Mouse (Mus musculus) hindbrain, embryonic 11.5 days (tissue): ENCODE measurements around the gene Mdh1. TPM values are rescaled to one million over a fixed set of nuclear protein-coding genes. Genes with fewer than 3 reads are reported as not detected.

Experiments
- ATAC-seq: fragments of 200-750 bp; cut with Nextera tagmentation; 2 replicates; pipeline ENCODE4 v1.8.0; 2017; ENCODE audit warnings: mild to moderate bottlenecking, moderate TSS enrichment, moderate library complexity; ENCODE audit not compliant: low FRiP score
- DNase-seq: peaks from one replicate; pipeline ENCODE4 v3.0.0-alpha.2; 2015; ENCODE audit warnings: low spot score
- H3K27ac ChIP-seq: fragments of 300-500 bp; sonication (generic); 2 replicates; pipeline ENCODE4 v1.5.1; 2014; ENCODE audit warnings: mild to moderate bottlenecking, low read depth, low read length
- H3K27me3 ChIP-seq: fragments of 300-500 bp; sonication (generic); 2 replicates; pipeline ENCODE4 v1.6.1; 2014; ENCODE audit warnings: mild to moderate bottlenecking, low read length, moderate library complexity, mixed read lengths; ENCODE audit not compliant: control insufficient read depth, insufficient read depth
- H3K36me3 ChIP-seq: fragments of 300-500 bp; sonication (generic); 2 replicates; pipeline ENCODE4 v1.6.1; 2014; ENCODE audit warnings: mild to moderate bottlenecking, low read length, moderate library complexity, mixed read lengths; ENCODE audit not compliant: control insufficient read depth, insufficient read depth
- H3K4me1 ChIP-seq: fragments of 300-500 bp; sonication (generic); replicated peaks from 2 replicates; pipeline ENCODE4 v1.6.1; 2014; ENCODE audit warnings: low read length, mixed read lengths; ENCODE audit not compliant: control insufficient read depth, insufficient read depth
- H3K4me2 ChIP-seq: fragments of 300-500 bp; sonication (generic); replicated peaks from 2 replicates; pipeline ENCODE4 v1.6.1; 2014; ENCODE audit warnings: mild to moderate bottlenecking, low read depth, low read length
- H3K4me3 ChIP-seq: fragments of 300-500 bp; sonication (generic); 2 replicates; pipeline ENCODE4 v1.5.1; 2014; ENCODE audit warnings: low read depth, low read length
- H3K9ac ChIP-seq: fragments of 300-500 bp; sonication (generic); 2 replicates; pipeline ENCODE4 v1.6.1; 2014; ENCODE audit warnings: low read depth, low read length
- H3K9me3 ChIP-seq: fragments of 300-500 bp; sonication (generic); 2 replicates; pipeline ENCODE4 v1.6.1; 2016; ENCODE audit warnings: low read length; ENCODE audit not compliant: control insufficient read depth
- WGBS: fragments of 180-500 bp; shearing (Covaris S2); extraction: QIAGEN DNeasy Blood & Tissue Kit; methylation state at CpG from one replicate; pipeline ENCODE4 v1.1.7; 2014; 5-methylcytosine and 5-hydroxymethylcytosine counted together
- polyA plus RNA-seq: library from polyadenylated mRNA; unstranded; fragments of >200 nt; fragmentation: Nextera tagmentation; extraction: Ambion mirVana; gene quantifications from 2 replicates; pipeline ENCODE4 v1.2.1, GENCODE M21; 2014

Gene Mdh1
- polyA plus RNA-seq = 428 and 430 TPM in 2 replicates

GRCm38 (mm10) chr11:21571700-21572381 is at the start of gene Mdh1, which contains the start of gene Wdpcp:
TSS of gene Mdh1 (minus strand) at chr11:21572367.
TSS of gene Wdpcp (plus strand) at chr11:21572235.
- ATAC-seq (peak; percentile 99), DNase-seq (peak; percentile 94)
- H3K9me3 ChIP-seq = no peaks in the 10 kb centered on the region
- no peaks in the 10 kb centered on the region for H3K36me3 ChIP-seq
- H3K27ac ChIP-seq = peak within 1 kb of the TSS; percentile 55; the same call in 1 of the 2 replicates
- peak within 1 kb of the TSS; percentile 60 for H3K9ac ChIP-seq
- no peaks in the 10 kb centered on the region for H3K4me1 ChIP-seq
- WGBS = under 1% methylated on average over 42 of the region's 42 CpGs
- H3K4me3 ChIP-seq = peak within 1 kb of the TSS; percentile 55
- H3K4me2 ChIP-seq = peak within 1 kb of the TSS; percentile 55
- H3K27me3 ChIP-seq = no peaks in the 10 kb centered on the region

GRCm38 (mm10) chr11:21615915-21616314 is 43.7 kb upstream of the Mdh1 start:
- ATAC-seq = no peak
- no peaks in the 10 kb centered on the region for H3K4me1 ChIP-seq
- H3K4me2 ChIP-seq = no peak overlapping the region
- no peak for DNase-seq
- no peaks in the 10 kb centered on the region for H3K9me3 ChIP-seq
- no peaks in the 10 kb centered on the region for H3K36me3 ChIP-seq
- no peaks in the 10 kb centered on the region for H3K27me3 ChIP-seq
- no peak overlapping the region for H3K27ac ChIP-seq
- H3K4me3 ChIP-seq = no peak overlapping the region
- H3K9ac ChIP-seq = no peak overlapping the region

- no peak overlapping the region for H3K27ac ChIP-seq
- H3K4me1 ChIP-seq = no peaks in the 10 kb centered on the region
- H3K9ac ChIP-seq = no peak overlapping the region
- no peaks in the 10 kb centered on the region for H3K36me3 ChIP-seq
- no peak overlapping the region for H3K4me2 ChIP-seq
- no peak overlapping the region for H3K4me3 ChIP-seq
- WGBS = 75% methylated on average over 5 of the region's 5 CpGs
- H3K9me3 ChIP-seq = no peaks in the 10 kb centered on the region
- H3K27me3 ChIP-seq = no peaks in the 10 kb centered on the region
- ATAC-seq (no peak), DNase-seq (no peak)
These were observed 30.3 kb upstream of the Mdh1 start for GRCm38 (mm10) chr11:21602497-21602896.

- DNase-seq (no peak), ATAC-seq (no peak)
- WGBS = 68% methylated on average over 1 of the region's 1 CpGs
- Histone ChIP-seq H3K27me3 (no peaks in the 10 kb centered on the region), H3K27ac (no peak overlapping the region), H3K9me3 (no peaks in the 10 kb centered on the region), H3K4me1 (no peaks in the 10 kb centered on the region), H3K4me2 (no peak overlapping the region), H3K36me3 (no peaks in the 10 kb centered on the region), H3K9ac (no peak overlapping the region), H3K4me3 (no peak overlapping the region)
These were observed 11.1 kb upstream of the Mdh1 start for GRCm38 (mm10) chr11:21583286-21583685.

DNA sequence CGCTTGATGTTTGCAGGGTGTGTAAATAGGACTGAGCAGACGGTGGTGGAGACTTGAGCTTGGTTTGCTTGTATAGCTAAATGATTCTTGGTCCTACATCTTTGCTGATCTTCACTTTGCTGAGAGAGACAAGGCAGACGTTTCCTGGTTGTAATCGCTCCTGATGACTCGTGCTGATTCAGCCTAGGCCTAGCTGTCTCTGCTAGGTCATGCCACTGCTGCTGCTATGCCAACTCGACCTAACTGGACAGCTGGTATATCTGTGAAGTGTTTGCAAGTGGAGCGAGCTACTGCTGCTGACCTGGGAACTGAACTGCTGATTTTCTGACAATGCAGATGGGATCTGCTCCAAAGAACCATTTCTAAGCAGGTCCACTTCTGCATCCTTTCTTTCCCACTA is 9.3 kb upstream of the Mdh1 start:
- H3K4me1 ChIP-seq = no peaks in the 10 kb centered on the region
- no peak overlapping the region for H3K9ac ChIP-seq
- DNase-seq = no peak
- no peak for ATAC-seq
- no peak overlapping the region for H3K4me3 ChIP-seq
- H3K36me3 ChIP-seq = no peaks in the 10 kb centered on the region
- 80% methylated on average over 7 of the region's 7 CpGs for WGBS
- no peak overlapping the region for H3K27ac ChIP-seq
- H3K4me2 ChIP-seq = no peak overlapping the region
- no peaks in the 10 kb centered on the region for H3K27me3 ChIP-seq
- no peaks in the 10 kb centered on the region for H3K9me3 ChIP-seq

DNA sequence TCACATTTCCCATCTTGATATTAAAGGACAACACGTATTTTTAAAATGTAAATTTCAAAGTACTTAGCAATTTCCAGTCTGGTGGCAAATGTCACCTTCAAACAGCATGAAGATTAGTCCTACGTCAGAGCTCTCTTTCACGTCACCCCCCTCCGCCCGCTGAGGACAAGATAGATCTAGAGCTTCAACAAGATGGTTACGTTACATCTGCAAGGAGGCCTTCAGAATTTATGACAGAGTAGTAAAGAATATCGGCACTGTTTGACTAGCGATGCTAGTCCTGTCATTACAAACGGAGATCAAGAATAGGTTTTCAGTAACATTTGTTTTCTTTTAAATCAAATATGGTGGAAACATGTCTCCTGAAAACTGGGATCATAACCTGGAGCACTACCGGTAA is 1.2 kb downstream of the Mdh1 start:
- H3K4me3 ChIP-seq = peak overlapping the region; percentile 55
- no peaks in the 10 kb centered on the region for H3K4me1 ChIP-seq
- 10% methylated on average over 10 of the region's 10 CpGs for WGBS
- no peak overlapping the region for H3K27ac ChIP-seq
- no peaks in the 10 kb centered on the region for H3K27me3 ChIP-seq
- H3K36me3 ChIP-seq = no peaks in the 10 kb centered on the region
- H3K9me3 ChIP-seq = no peaks in the 10 kb centered on the region
- H3K9ac ChIP-seq = peak overlapping the region; percentile 60
- ATAC-seq = no peak
- DNase-seq = peak; percentile 27
- H3K4me2 ChIP-seq = peak overlapping the region; percentile 55

DNA sequence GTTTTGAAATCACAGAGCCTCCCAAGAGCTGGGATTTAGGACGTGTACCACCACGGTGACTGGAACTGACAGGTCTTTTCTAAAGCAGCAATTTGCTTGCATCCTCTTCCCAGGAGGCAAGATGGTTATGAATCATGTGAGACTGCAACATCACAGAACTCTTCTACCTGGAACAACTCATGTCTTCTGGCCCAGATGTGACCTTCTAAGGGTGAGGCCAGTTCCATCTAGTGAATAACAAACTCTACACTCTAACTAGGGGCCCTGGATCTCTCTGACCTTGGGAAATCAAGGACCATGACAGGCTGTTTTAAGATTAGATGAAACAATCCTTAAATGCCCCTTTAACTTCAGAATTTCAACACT is 2.1 kb downstream of the Mdh1 start:
- Histone ChIP-seq H3K9ac (no peak overlapping the region), H3K9me3 (no peaks in the 10 kb centered on the region), H3K4me3 (no peak overlapping the region), H3K4me2 (no peak overlapping the region), H3K27me3 (no peaks in the 10 kb centered on the region), H3K36me3 (no peaks in the 10 kb centered on the region), H3K4me1 (no peaks in the 10 kb centered on the region), H3K27ac (no peak overlapping the region)
- ATAC-seq (no peak), DNase-seq (no peak)
- 96% methylated on average over 2 of the region's 2 CpGs for WGBS

DNA sequence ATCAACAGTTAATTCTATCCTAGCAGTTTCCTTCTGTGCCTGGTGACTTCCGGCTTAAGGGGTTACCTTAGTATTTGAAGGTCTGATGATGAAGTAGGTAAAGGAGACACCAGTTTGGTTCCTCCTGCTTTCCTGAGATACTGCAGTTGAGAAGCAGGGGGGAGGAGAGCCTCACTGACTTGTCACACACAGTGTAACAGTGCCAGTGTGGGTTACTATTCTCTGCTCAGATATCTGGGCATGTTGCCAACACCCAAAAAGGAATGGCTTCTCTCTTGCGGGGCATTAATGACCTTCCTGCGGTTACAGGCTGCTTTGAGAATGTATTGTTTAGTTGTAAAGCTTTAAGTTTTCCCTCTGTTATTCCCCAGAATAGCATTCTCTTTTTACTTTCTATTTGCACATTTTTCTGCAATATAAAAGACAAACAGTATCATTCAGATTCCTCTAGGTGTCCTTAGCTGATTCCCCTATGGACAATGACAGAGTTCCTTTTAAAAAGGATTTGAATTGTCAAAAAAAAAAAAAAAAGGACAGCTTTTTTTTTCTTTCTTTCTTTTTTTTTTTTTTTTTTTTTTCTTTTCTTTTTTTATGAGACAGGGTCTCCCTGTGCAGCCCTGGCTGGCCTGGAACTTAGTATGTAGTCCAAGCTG is 2.6 kb downstream of the Mdh1 start:
- no peak for DNase-seq
- Histone ChIP-seq H3K27me3 (no peaks in the 10 kb centered on the region), H3K4me2 (no peak overlapping the region)

GRCm38 (mm10) chr11:21569002-21569401 is 3.2 kb downstream of the Mdh1 start:
- H3K36me3 ChIP-seq = no peaks in the 10 kb centered on the region
- no peak overlapping the region for H3K27ac ChIP-seq
- no peak overlapping the region for H3K4me2 ChIP-seq
- DNase-seq (no peak), ATAC-seq (no peak)
- no peak overlapping the region for H3K4me3 ChIP-seq
- no peaks in the 10 kb centered on the region for H3K9me3 ChIP-seq
- WGBS = 85% methylated on average over 5 of the region's 5 CpGs
- no peaks in the 10 kb centered on the region for H3K27me3 ChIP-seq
- no peaks in the 10 kb centered on the region for H3K4me1 ChIP-seq
- no peak overlapping the region for H3K9ac ChIP-seq

More for the DNA sequence above, 2.6 kb downstream of the Mdh1 start:
- 82% methylated on average over 3 of the region's 3 CpGs for WGBS
- Histone ChIP-seq H3K4me3 (no peak overlapping the region), H3K9ac (no peak overlapping the region), H3K4me1 (no peaks in the 10 kb centered on the region), H3K9me3 (no peaks in the 10 kb centered on the region), H3K36me3 (no peaks in the 10 kb centered on the region), H3K27ac (no peak overlapping the region)
- no peak for ATAC-seq
